Mouse (Mus musculus): Measurements from ENCODE around the gene Gm11564. TPM values are rescaled to one million over a fixed set of nuclear protein-coding genes. Genes with fewer than 3 reads are reported as not detected.

The Gm11564 gene
- polyA plus RNA-seq (2017; shearing (Covaris generic)): not detected

DNA sequence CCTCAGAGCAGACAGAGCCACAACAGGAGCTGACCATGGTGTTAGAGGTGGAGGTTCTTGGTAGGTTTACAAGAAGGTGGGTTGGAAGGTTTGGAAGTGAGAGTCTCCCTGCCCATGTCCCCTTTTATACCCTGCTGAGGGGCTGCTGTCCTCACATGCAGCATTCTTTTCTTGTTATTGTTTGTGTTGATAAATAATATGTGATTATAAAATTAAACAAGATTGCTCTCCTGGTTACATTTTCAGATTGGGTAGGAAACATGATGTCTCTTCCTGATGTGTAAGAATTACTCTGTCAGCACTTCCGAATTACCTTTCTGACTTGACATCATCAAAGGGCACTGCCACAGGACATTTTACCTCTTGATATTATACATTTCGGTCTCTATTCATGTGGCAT, at the start of gene Gm11564:
Gm11564 (minus strand) TSS at position 101 of the 400 bp plus-strand sequence.

GRCm38 (mm10) chr11:99864176-99864575, 48.7 kb upstream of the Gm11564 start, which contains the start of gene Gm11559:
Gm11559 (plus strand) TSS chr11:99864476.

GRCm38 (mm10) chr11:99857617-99858016, 42.2 kb upstream of the Gm11564 start, which contains the start of gene Gm11568:
Gm11568 (plus strand) TSS chr11:99857917.

GRCm38 (mm10) chr11:99851508-99851907, 36.0 kb upstream of the Gm11564 start, which contains the start of gene Krtap4-16:
Krtap4-16 (minus strand) TSS chr11:99851608.

GRCm38 (mm10) chr11:99837966-99838365, 22.5 kb upstream of the Gm11564 start, which contains the start of gene 2300003K06Rik:
2300003K06Rik (minus strand) TSS chr11:99838066.

GRCm38 (mm10) chr11:99809792-99810191, 5.7 kb downstream of the Gm11564 start, which contains the start of gene Krtap4-13:
Krtap4-13 (minus strand) TSS chr11:99809892.

GRCm38 (mm10) chr11:99804346-99804745, 11.1 kb downstream of the Gm11564 start, which contains the start of gene Gm11554:
Gm11554 (minus strand) TSS chr11:99804446.

GRCm38 (mm10) chr11:99798832-99799231, 16.6 kb downstream of the Gm11564 start, which contains the start of gene Gm11569:
Gm11569 (minus strand) TSS chr11:99798932.

GRCm38 (mm10) chr11:99793367-99793766, 22.1 kb downstream of the Gm11564 start, which contains the start of gene Gm11596:
Gm11596 (minus strand) TSS chr11:99793467.

DNA sequence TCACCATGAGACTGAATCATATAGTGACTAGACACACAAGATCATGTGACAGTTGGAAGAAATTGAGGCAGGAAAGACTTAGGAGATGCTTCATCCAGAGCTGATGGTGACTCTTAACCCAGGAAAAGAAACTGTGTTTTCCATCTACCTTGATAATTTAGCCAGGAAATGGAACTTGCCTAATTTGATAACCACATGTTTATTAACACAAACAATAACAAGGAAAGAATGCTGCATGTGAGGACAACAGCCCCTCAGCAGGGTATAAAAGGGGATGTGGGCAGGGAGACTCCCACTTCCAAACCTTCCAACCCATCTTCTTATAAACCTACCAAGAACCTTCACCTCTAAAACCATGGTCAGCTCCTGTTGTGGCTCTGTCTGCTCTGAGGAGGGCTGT, 30.6 kb downstream of the Gm11564 start, which contains the start of gene Krtap4-9:
Krtap4-9 (plus strand) TSS at position 301 of the 400 bp plus-strand sequence.

GRCm38 (mm10) chr11:99780604-99781003, 34.9 kb downstream of the Gm11564 start, which contains the start of gene Krtap4-8:
Krtap4-8 (minus strand) TSS chr11:99780704.

GRCm38 (mm10) chr11:99772813-99773212, 42.7 kb downstream of the Gm11564 start, which contains the start of gene Gm11595:
Gm11595 (minus strand) TSS chr11:99772913.

Other genes with a start within 250 kb of the Gm11564 start
- not detected for gene Krtap3-1, start 249.0 kb downstream of the Gm11564 start, polyA plus RNA-seq (2017; shearing (Covaris generic))
- gene Krtap1-5, start 234.7 kb downstream of the Gm11564 start, polyA plus RNA-seq (2017; shearing (Covaris generic)): not detected
- 0.90 TPM for gene Krtap1-4, start 232.0 kb downstream of the Gm11564 start, polyA plus RNA-seq (2017; shearing (Covaris generic))
- gene Krtap1-3, start 224.3 kb downstream of the Gm11564 start, polyA plus RNA-seq (2017; shearing (Covaris generic)): not detected
- gene Krtap9-3, start 217.6 kb downstream of the Gm11564 start, polyA plus RNA-seq (2017; shearing (Covaris generic)): not detected
- gene Gm11938, start 212.4 kb downstream of the Gm11564 start, polyA plus RNA-seq (2017; shearing (Covaris generic)): not detected
- not detected for gene Gm11937, start 205.5 kb downstream of the Gm11564 start, polyA plus RNA-seq (2017; shearing (Covaris generic))
- gene Krtap2-4, start 200.8 kb downstream of the Gm11564 start, polyA plus RNA-seq (2017; shearing (Covaris generic)): not detected
- gene Gm11562, start 195.2 kb downstream of the Gm11564 start, polyA plus RNA-seq (2017; shearing (Covaris generic)): not detected
- gene Krtap4-1, start 187.4 kb downstream of the Gm11564 start, polyA plus RNA-seq (2017; shearing (Covaris generic)): not detected
- not detected for gene Krtap4-2, start 180.6 kb downstream of the Gm11564 start, polyA plus RNA-seq (2017; shearing (Covaris generic))
- not detected for gene Krtap4-7, start 171.6 kb downstream of the Gm11564 start, polyA plus RNA-seq (2017; shearing (Covaris generic))
- not detected for gene Gm11555, start 165.4 kb downstream of the Gm11564 start, polyA plus RNA-seq (2017; shearing (Covaris generic))
- not detected for gene Gm11563, start 156.7 kb downstream of the Gm11564 start, polyA plus RNA-seq (2017; shearing (Covaris generic))
- not detected for gene Krtap4-6, start 149.7 kb downstream of the Gm11564 start, polyA plus RNA-seq (2017; shearing (Covaris generic))
- gene Gm14190, start 124.9 kb downstream of the Gm11564 start, polyA plus RNA-seq (2017; shearing (Covaris generic)): not detected
- not detected for gene Gm14180, start 81.4 kb downstream of the Gm11564 start, polyA plus RNA-seq (2017; shearing (Covaris generic))
- gene Gm11595, start 42.8 kb downstream of the Gm11564 start, polyA plus RNA-seq (2017; shearing (Covaris generic)): not detected
- gene Krtap4-8, start 35.0 kb downstream of the Gm11564 start, polyA plus RNA-seq (2017; shearing (Covaris generic)): not detected
- gene Krtap4-9, start 30.5 kb downstream of the Gm11564 start, polyA plus RNA-seq (2017; shearing (Covaris generic)): not detected
- gene Gm11596, start 22.2 kb downstream of the Gm11564 start, polyA plus RNA-seq (2017; shearing (Covaris generic)): not detected
- not detected for gene Gm11569, start 16.7 kb downstream of the Gm11564 start, polyA plus RNA-seq (2017; shearing (Covaris generic))
- not detected for gene Gm11554, start 11.2 kb downstream of the Gm11564 start, polyA plus RNA-seq (2017; shearing (Covaris generic))
- not detected for gene Krtap4-13, start 5.8 kb downstream of the Gm11564 start, polyA plus RNA-seq (2017; shearing (Covaris generic))
- not detected for gene 2300003K06Rik, start 22.4 kb upstream of the Gm11564 start, polyA plus RNA-seq (2017; shearing (Covaris generic))
- gene Krtap4-16, start 35.9 kb upstream of the Gm11564 start, polyA plus RNA-seq (2017; shearing (Covaris generic)): not detected
- gene Gm11568, start 42.3 kb upstream of the Gm11564 start, polyA plus RNA-seq (2017; shearing (Covaris generic)): not detected
- not detected for gene Gm11559, start 48.8 kb upstream of the Gm11564 start, polyA plus RNA-seq (2017; shearing (Covaris generic))
- gene Krtap9-1, start 57.7 kb upstream of the Gm11564 start, polyA plus RNA-seq (2017; shearing (Covaris generic)): not detected
- not detected for gene Gm11567, start 63.5 kb upstream of the Gm11564 start, polyA plus RNA-seq (2017; shearing (Covaris generic))
- not detected for gene Krtap31-1, start 92.3 kb upstream of the Gm11564 start, polyA plus RNA-seq (2017; shearing (Covaris generic))
- gene Gm11565, start 99.1 kb upstream of the Gm11564 start, polyA plus RNA-seq (2017; shearing (Covaris generic)): not detected
- not detected for gene Krtap31-2, start 120.6 kb upstream of the Gm11564 start, polyA plus RNA-seq (2017; shearing (Covaris generic))
- 0.60 TPM for gene Krtap9-5, start 132.8 kb upstream of the Gm11564 start, polyA plus RNA-seq (2017; shearing (Covaris generic))
- gene Krtap29-1, start 163.4 kb upstream of the Gm11564 start, polyA plus RNA-seq (2017; shearing (Covaris generic)): not detected
- not detected for gene Krtap16-1, start 170.9 kb upstream of the Gm11564 start, polyA plus RNA-seq (2017; shearing (Covaris generic))
- not detected for gene Krtap17-1, start 178.3 kb upstream of the Gm11564 start, polyA plus RNA-seq (2017; shearing (Covaris generic))
- gene Krt33a, start 200.5 kb upstream of the Gm11564 start, polyA plus RNA-seq (2017; shearing (Covaris generic)): not detected
- not detected for gene Krt33b, start 214.2 kb upstream of the Gm11564 start, polyA plus RNA-seq (2017; shearing (Covaris generic))
- 0.32 TPM for gene Krt34, start 225.9 kb upstream of the Gm11564 start, polyA plus RNA-seq (2017; shearing (Covaris generic))
- not detected for gene Krt31, start 234.9 kb upstream of the Gm11564 start, polyA plus RNA-seq (2017; shearing (Covaris generic))